In genomic region chr4:155651553-155652269, GRCm38 (mm10) we compare ENCODE assay signal across 10 mouse cellular contexts. TPM values are rescaled to one million over a fixed set of nuclear protein-coding genes. Genes with fewer than 3 reads are reported as not detected.
DNase-seq lines count a peak whose midpoint lies in the region; ATAC-seq and TF ChIP-seq lines count a peak whose summit lies in the region.
"Had no signal": no experiment of that assay in that cellular context is flagged by ENCODE, and none has a peak within 500 bp of the region (broad histone marks: within the 10 kb centered on the region; RNA-seq: fewer than 3 reads in every experiment).

No protein-coding gene starts in this region.

- no peak for TF ChIP-seq CTCF in kidney, adult 2 months (conservative IDR thresholded peaks at IDR 0.05; ENCODE audit: insufficient read depth, insufficient read length, low read depth, low read length)

- no peaks in the 10 kb centered on the region for H3K27me3 ChIP-seq in kidney, adult 2 months (replicated peaks; ENCODE audit: control insufficient read depth, insufficient read depth, low read length)
- H3K27me3 ChIP-seq in intestine, embryonic 16.5 days (replicated peaks; ENCODE audit: control insufficient read depth, insufficient read depth, low read length), result no peaks in the 10 kb centered on the region; the same call in 1 of the 2 replicates

- peaks cover 5% of the 10 kb centered on the region for H3K36me3 ChIP-seq in kidney, adult 2 months (ENCODE audit: control insufficient read depth, insufficient read depth, low read length)
- peaks cover 20% of the 10 kb centered on the region for H3K36me3 ChIP-seq in intestine, embryonic 16.5 days (ENCODE audit: control insufficient read depth, insufficient read depth, low read length)

- peak; percentile 60 for ATAC-seq in intestine, embryonic 16.5 days
- ATAC-seq in frontal cortex, adult (ENCODE audit: low TSS enrichment), result no peak

- no peaks in the 10 kb centered on the region for H3K9me3 ChIP-seq in intestine, embryonic 16.5 days (ENCODE audit: control insufficient read depth, low read length)

- WGBS in kidney, adult 2 months, result 59% methylated on average over 15 of the region's 15 CpGs
- 50% methylated on average over 15 of the region's 15 CpGs for WGBS in intestine, embryonic 16.5 days

- no peak overlapping the region for H3K27ac ChIP-seq in kidney, adult 2 months (ENCODE audit: insufficient read depth, low read depth, low read length)
- H3K27ac ChIP-seq in intestine, embryonic 16.5 days (ENCODE audit: low read length), result peak overlapping the region; percentile 82
- H3K27ac ChIP-seq: hindbrain, postnatal 0 days had no signal

- peak overlapping the region; percentile 73 for H3K4me2 ChIP-seq in intestine, embryonic 16.5 days (ENCODE audit: low read depth, low read length)

- intact Hi-C loops in gastrocnemius, postnatal 14 days (cut with DNase I; ENCODE audit: low total_unique reads), result no loop called here

- H3K4me1 ChIP-seq in kidney, adult 2 months (ENCODE audit: control insufficient read depth, insufficient read depth, low read length), result peaks cover 10% of the 10 kb centered on the region
- H3K4me1 ChIP-seq in intestine, embryonic 16.5 days (ENCODE audit: control insufficient read depth, insufficient read depth, low read length), result peaks cover 43% of the 10 kb centered on the region

- no peak for TF ChIP-seq POLR2A in kidney, adult 2 months (IDR thresholded peaks at IDR 0.05; ENCODE audit: low read depth, low read length)

- peak; percentile 36 for DNase-seq in kidney, adult 2 months
- DNase-seq in kidney, postnatal 36 days, result no peak
- DNase-seq in embryo, embryonic 9.5 days (ENCODE audit: extremely low spot score), result peak; percentile 11
- peak; percentile 34 for DNase-seq in ovary, postnatal 14 days (ENCODE audit: low spot score)
- no peak for DNase-seq in adrenal gland, adult 18-20 months (ENCODE audit: low spot score in 2 of 2)
- DNase-seq in gastrocnemius, postnatal 14 days, result no peak
- DNase-seq: thymus, adult 2 months had no signal

- H3K4me3 ChIP-seq in kidney, adult 2 months (ENCODE audit: insufficient read depth, low read depth, low read length), result no peak overlapping the region
- peak overlapping the region; percentile 49 for H3K4me3 ChIP-seq in intestine, embryonic 16.5 days (ENCODE audit: low read length)

- peak overlapping the region; percentile 73 for H3K9ac ChIP-seq in intestine, embryonic 16.5 days (ENCODE audit: low read depth, low read length)

RNA-seq across cellular contexts. Expression of gene Mmp23, which starts 1.5 kb away (rescaled TPM):
- polyA plus RNA-seq in kidney, adult 2 months (2012; rRNA removed), result 22.4 and 28.0 TPM in 2 replicates
- 39.6 and 41.3 TPM in 2 replicates for polyA plus RNA-seq in intestine, embryonic 16.5 days (2015; fragmentation: Nextera tagmentation; extraction: Ambion mirVana)
- total RNA-seq in adrenal gland, adult 18-20 months (2021), result 10 to 100 TPM in 1 of 2 experiments, 1 to 10 TPM in 1; 5.6 to 12.8 TPM
- 10 to 100 TPM in 1 of 2 experiments, 1 to 10 TPM in 1; 8.0 to 11.4 TPM for total RNA-seq in gastrocnemius, postnatal 14 days (2021)

RNA-seq across cellular contexts. Expression of gene Gm10563, which starts 6.5 kb away (rescaled TPM):
- polyA plus RNA-seq in kidney, adult 2 months (2012; rRNA removed), result not detected in 2 replicates
- polyA plus RNA-seq in intestine, embryonic 16.5 days (2015; fragmentation: Nextera tagmentation; extraction: Ambion mirVana), result not detected in 2 replicates
- total RNA-seq in adrenal gland, adult 18-20 months (2021), result not detected
- total RNA-seq in gastrocnemius, postnatal 14 days (2021), result not detected
- total RNA-seq: hindbrain, postnatal 0 days had no signal
- polyA plus RNA-seq: hindbrain, postnatal 0 days; thymus, adult 2 months had no signal

RNA-seq across cellular contexts. Expression of gene Mib2, which starts 17.3 kb away (rescaled TPM):
- polyA plus RNA-seq in kidney, adult 2 months (2012; rRNA removed), result 57.7 and 72.6 TPM in 2 replicates
- polyA plus RNA-seq in intestine, embryonic 16.5 days (2015; fragmentation: Nextera tagmentation; extraction: Ambion mirVana), result 18.6 and 18.7 TPM in 2 replicates
- total RNA-seq in adrenal gland, adult 18-20 months (2021), result 10 to 100 TPM; 57.1 to 59.7 TPM
- 10 to 100 TPM; 11.3 to 13.3 TPM for total RNA-seq in gastrocnemius, postnatal 14 days (2021)

RNA-seq across cellular contexts. Expression of gene Cdk11b, which starts 27.1 kb away (rescaled TPM):
- polyA plus RNA-seq in kidney, adult 2 months (2012; rRNA removed), result 19.2 and 24.8 TPM in 2 replicates
- 48.4 and 49.8 TPM in 2 replicates for polyA plus RNA-seq in intestine, embryonic 16.5 days (2015; fragmentation: Nextera tagmentation; extraction: Ambion mirVana)
- total RNA-seq in adrenal gland, adult 18-20 months (2021), result 10 to 100 TPM; 56.8 to 62.0 TPM
- total RNA-seq in gastrocnemius, postnatal 14 days (2021), result 10 to 100 TPM; 25.9 TPM

RNA-seq across cellular contexts. Expression of gene Fndc10, which starts 42.4 kb away (rescaled TPM):
- 9.8 and 10.6 TPM in 2 replicates for polyA plus RNA-seq in kidney, adult 2 months (2012; rRNA removed)
- polyA plus RNA-seq in intestine, embryonic 16.5 days (2015; fragmentation: Nextera tagmentation; extraction: Ambion mirVana), result 1.9 and 2.0 TPM in 2 replicates
- total RNA-seq in adrenal gland, adult 18-20 months (2021), result 10 to 100 TPM; 31.5 to 48.1 TPM
- 1 to 10 TPM; 2.8 to 3.9 TPM for total RNA-seq in gastrocnemius, postnatal 14 days (2021)

Comparison
In these comparisons a context has a peak if more than half of its experiments do, and no peak if none do; other contexts are left out.
1. DNase-seq: peak in kidney, adult 2 months (single experiment), embryo, embryonic 9.5 days (single experiment) and ovary, postnatal 14 days (single experiment); none in kidney, postnatal 36 days (0 of 2), adrenal gland, adult 18-20 months (0 of 2) and gastrocnemius, postnatal 14 days (single experiment).
2. RNA of gene Mib2, which starts 17.3 kb away (total RNA-seq): 57.1 to 59.7 TPM in adrenal gland, adult 18-20 months; 11.3 to 13.3 TPM in gastrocnemius, postnatal 14 days; every median in the first group is over 4 times any median in the second.